Mouse (Mus musculus): Measurements from ENCODE around the gene Rtf1. TPM values are rescaled to one million over a fixed set of nuclear protein-coding genes. Genes with fewer than 3 reads are reported as not detected.

Rtf1 gene
- polyA plus RNA-seq, 1 experiment from 2014 or later: 46.8 TPM

- Histone ChIP-seq H3K4me2 (peak within 1 kb of the TSS; percentile 100), H3K4me3 (peak within 1 kb of the TSS; percentile 70), H3K4me1 (peaks cover 43% of the 10 kb centered on the region), H3K27ac (no peak within 1 kb of the TSS; the same call in 1 of the 2 replicates), H3K36me3 (no peaks in the 10 kb centered on the region), H3K9ac (peak within 1 kb of the TSS; percentile 44), H3K9me3 (no peaks in the 10 kb centered on the region), H3K27me3 (peaks cover 41% of the 10 kb centered on the region)
- ATAC-seq (ENCODE audit: insufficient number of reproducible peaks, low FRiP score, low TSS enrichment, low read depth): peak; percentile 66
- WGBS: under 1% methylated on average over 52 of the region's 53 CpGs
Measured at GRCm38 (mm10) chr2:119741581-119742411, 66.9 kb downstream of the Rtf1 start, which contains the start of gene Itpka. Gene Itpka (plus strand): TSS chr2:119742337.

- peaks cover 47% of the 10 kb centered on the region for H3K27me3 ChIP-seq
- H3K4me1 ChIP-seq: peaks cover 38% of the 10 kb centered on the region
- peak overlapping the region; percentile 100 for H3K4me2 ChIP-seq
- H3K9ac ChIP-seq: peak overlapping the region; percentile 44
- H3K36me3 ChIP-seq: no peaks in the 10 kb centered on the region
- H3K9me3 ChIP-seq: no peaks in the 10 kb centered on the region
- ATAC-seq (ENCODE audit: insufficient number of reproducible peaks, low FRiP score, low TSS enrichment, low read depth): no peak; the same call in 1 of the 2 replicates
- peak overlapping the region; percentile 70 for H3K4me3 ChIP-seq
- under 1% methylated on average over 67 of the region's 70 CpGs for WGBS
- no peak overlapping the region for H3K27ac ChIP-seq
Measured at GRCm38 (mm10) chr2:119742461-119743175, 67.8 kb downstream of the Rtf1 start.

- H3K27ac ChIP-seq: no peak overlapping the region
- ATAC-seq (ENCODE audit: insufficient number of reproducible peaks, low FRiP score, low TSS enrichment, low read depth): no peak
- H3K4me3 ChIP-seq: peak overlapping the region; percentile 70
- H3K36me3 ChIP-seq: no peaks in the 10 kb centered on the region
- peaks cover 53% of the 10 kb centered on the region for H3K27me3 ChIP-seq
- no peaks in the 10 kb centered on the region for H3K9me3 ChIP-seq
- H3K4me2 ChIP-seq: peak overlapping the region; percentile 100
- no peak overlapping the region for H3K9ac ChIP-seq
- 11% methylated on average over 28 of the region's 31 CpGs for WGBS
- peaks cover 38% of the 10 kb centered on the region for H3K4me1 ChIP-seq
Measured at GRCm38 (mm10) chr2:119743176-119743807, 68.4 kb downstream of the Rtf1 start.

- H3K36me3 ChIP-seq: no peaks in the 10 kb centered on the region
- no peak for ATAC-seq (ENCODE audit: insufficient number of reproducible peaks, low FRiP score, low TSS enrichment, low read depth)
- peaks cover 38% of the 10 kb centered on the region for H3K4me1 ChIP-seq
- no peak overlapping the region for H3K9ac ChIP-seq
- H3K4me3 ChIP-seq: peak overlapping the region; percentile 70
- no peaks in the 10 kb centered on the region for H3K9me3 ChIP-seq
- H3K4me2 ChIP-seq: peak overlapping the region; percentile 29
- peaks cover 55% of the 10 kb centered on the region for H3K27me3 ChIP-seq
- 6% methylated on average over 22 of the region's 22 CpGs for WGBS
- H3K27ac ChIP-seq: no peak overlapping the region
Measured at GRCm38 (mm10) chr2:119743808-119744162, 68.9 kb downstream of the Rtf1 start.

GRCm38 (mm10) chr2:119744163-119745111 is 69.6 kb downstream of the Rtf1 start:
- H3K27ac ChIP-seq: no peak overlapping the region
- H3K9ac ChIP-seq: no peak overlapping the region
- WGBS: 6% methylated on average over 46 of the region's 46 CpGs
- H3K27me3 ChIP-seq: peaks cover 61% of the 10 kb centered on the region
- no peaks in the 10 kb centered on the region for H3K36me3 ChIP-seq
- peak overlapping the region; percentile 70 for H3K4me3 ChIP-seq
- no peaks in the 10 kb centered on the region for H3K9me3 ChIP-seq
- H3K4me1 ChIP-seq: peaks cover 38% of the 10 kb centered on the region
- H3K4me2 ChIP-seq: peak overlapping the region; percentile 29
- ATAC-seq (ENCODE audit: insufficient number of reproducible peaks, low FRiP score, low TSS enrichment, low read depth): no peak

GRCm38 (mm10) chr2:119745281-119745680 is 70.4 kb downstream of the Rtf1 start:
- H3K36me3 ChIP-seq: no peaks in the 10 kb centered on the region
- no peak overlapping the region for H3K9ac ChIP-seq
- no peak for ATAC-seq (ENCODE audit: insufficient number of reproducible peaks, low FRiP score, low TSS enrichment, low read depth)
- H3K27me3 ChIP-seq: peaks cover 70% of the 10 kb centered on the region
- 11% methylated on average over 1 of the region's 1 CpGs for WGBS
- no peaks in the 10 kb centered on the region for H3K9me3 ChIP-seq
- H3K4me2 ChIP-seq: no peak overlapping the region
- no peak overlapping the region for H3K4me3 ChIP-seq
- H3K4me1 ChIP-seq: peaks cover 38% of the 10 kb centered on the region
- H3K27ac ChIP-seq: no peak overlapping the region

- no peak overlapping the region for H3K4me2 ChIP-seq
- peaks cover 25% of the 10 kb centered on the region for H3K4me1 ChIP-seq
- no peaks in the 10 kb centered on the region for H3K36me3 ChIP-seq
- peaks cover 81% of the 10 kb centered on the region for H3K27me3 ChIP-seq
- no peak overlapping the region for H3K27ac ChIP-seq
- ATAC-seq (ENCODE audit: insufficient number of reproducible peaks, low FRiP score, low TSS enrichment, low read depth): no peak
- H3K9ac ChIP-seq: no peak overlapping the region
- H3K9me3 ChIP-seq: no peaks in the 10 kb centered on the region
- WGBS: 72% methylated on average over 7 of the region's 7 CpGs
- no peak overlapping the region for H3K4me3 ChIP-seq
Measured at GRCm38 (mm10) chr2:119747554-119747953, 72.7 kb downstream of the Rtf1 start.

- Histone ChIP-seq H3K4me1 (peaks cover 7% of the 10 kb centered on the region), H3K9ac (no peak overlapping the region), H3K27me3 (peaks cover 74% of the 10 kb centered on the region), H3K9me3 (no peaks in the 10 kb centered on the region), H3K4me3 (no peak overlapping the region), H3K4me2 (no peak overlapping the region), H3K36me3 (no peaks in the 10 kb centered on the region), H3K27ac (no peak overlapping the region)
- ATAC-seq (ENCODE audit: insufficient number of reproducible peaks, low FRiP score, low TSS enrichment, low read depth): no peak
- 69% methylated on average over 13 of the region's 13 CpGs for WGBS
Measured at GRCm38 (mm10) chr2:119749260-119749659, 74.4 kb downstream of the Rtf1 start.

GRCm38 (mm10) chr2:119757601-119758100 is 82.8 kb downstream of the Rtf1 start:
- 4% methylated on average over 31 of the region's 31 CpGs for WGBS
- H3K27ac ChIP-seq: no peak overlapping the region
- H3K4me1 ChIP-seq: peaks cover 17% of the 10 kb centered on the region
- H3K9ac ChIP-seq: peak overlapping the region; percentile 14; the same call in 1 of the 2 replicates
- H3K4me2 ChIP-seq: peak overlapping the region; percentile 100
- no peaks in the 10 kb centered on the region for H3K36me3 ChIP-seq
- H3K9me3 ChIP-seq: no peaks in the 10 kb centered on the region
- peak overlapping the region; percentile 55 for H3K4me3 ChIP-seq
- ATAC-seq (ENCODE audit: insufficient number of reproducible peaks, low FRiP score, low TSS enrichment, low read depth): no peak
- peaks cover 76% of the 10 kb centered on the region for H3K27me3 ChIP-seq

GRCm38 (mm10) chr2:119758101-119758843 is 83.4 kb downstream of the Rtf1 start:
- WGBS: under 1% methylated on average over 68 of the region's 77 CpGs
- Histone ChIP-seq H3K4me3 (peak overlapping the region; percentile 55), H3K9me3 (no peaks in the 10 kb centered on the region), H3K9ac (peak overlapping the region; percentile 14), H3K27me3 (peaks cover 70% of the 10 kb centered on the region), H3K4me2 (peak overlapping the region; percentile 100), H3K4me1 (peaks cover 17% of the 10 kb centered on the region), H3K27ac (no peak overlapping the region), H3K36me3 (no peaks in the 10 kb centered on the region)
- no peak for ATAC-seq (ENCODE audit: insufficient number of reproducible peaks, low FRiP score, low TSS enrichment, low read depth)
